Mouse (Mus musculus) liver, embryonic 11.5 days (tissue): ENCODE measurements around the gene Spata20. TPM values are rescaled to one million over a fixed set of nuclear protein-coding genes. Genes with fewer than 3 reads are reported as not detected.

Experiments
- ATAC-seq: fragments of 200-750 bp; cut with Nextera tagmentation; replicated peaks from 2 replicates; pipeline ENCODE4 v1.8.0; 2017; ENCODE audit warnings: moderate number of reproducible peaks, mild to moderate bottlenecking, moderate TSS enrichment, moderate library complexity; ENCODE audit not compliant: low FRiP score
- DNase-seq: peaks from one replicate; pipeline ENCODE4 v3.0.0-alpha.2; 2017; ENCODE audit warnings: low spot score
- H3K27ac ChIP-seq: fragments of 300-500 bp; sonication (generic); 2 replicates; pipeline ENCODE4 v1.5.1; 2014; ENCODE audit warnings: mild to moderate bottlenecking, low read depth, low read length, control low read depth
- H3K27me3 ChIP-seq: fragments of 300-500 bp; sonication (generic); replicated peaks from 2 replicates; pipeline ENCODE4 v1.6.1; 2014; ENCODE audit warnings: low read length, mixed read lengths; ENCODE audit not compliant: control insufficient read depth, insufficient read depth
- H3K36me3 ChIP-seq: fragments of 300-500 bp; sonication (generic); 2 replicates; pipeline ENCODE4 v1.6.1; 2014; ENCODE audit warnings: mild to moderate bottlenecking, low read length, moderate library complexity, mixed read lengths; ENCODE audit not compliant: control insufficient read depth, insufficient read depth
- H3K4me1 ChIP-seq: fragments of 300-500 bp; sonication (generic); replicated peaks from 2 replicates; pipeline ENCODE4 v1.6.1; 2014; ENCODE audit warnings: low read length, mixed read lengths; ENCODE audit not compliant: control insufficient read depth, insufficient read depth
- H3K4me2 ChIP-seq: fragments of 300-500 bp; sonication (generic); 2 replicates; pipeline ENCODE4 v1.6.1; 2014; ENCODE audit warnings: mild to moderate bottlenecking, control low read depth, moderate library complexity
- H3K4me3 ChIP-seq: fragments of 300-500 bp; sonication (generic); 2 replicates; pipeline ENCODE4 v1.5.1; 2014; ENCODE audit warnings: low read depth, low read length, control low read depth
- H3K9ac ChIP-seq: fragments of 300-500 bp; sonication (generic); 2 replicates; pipeline ENCODE4 v1.6.1; 2014; ENCODE audit warnings: low read depth, low read length, control low read depth
- H3K9me3 ChIP-seq: fragments of 300-500 bp; sonication (generic); 2 replicates; pipeline ENCODE4 v1.6.1; 2016; ENCODE audit warnings: low read length, inconsistent platforms, mixed read lengths; ENCODE audit not compliant: control insufficient read depth
- WGBS: fragments of 180-500 bp; shearing (Covaris S2); extraction: QIAGEN DNeasy Blood & Tissue Kit; methylation state at CpG from one replicate; pipeline ENCODE4 v1.1.7; 2014; 5-methylcytosine and 5-hydroxymethylcytosine counted together
- polyA plus RNA-seq: library from polyadenylated mRNA; unstranded; fragments of >200 nt; fragmentation: Nextera tagmentation; extraction: Ambion mirVana; gene quantifications from 2 replicates; pipeline ENCODE4 v1.2.1, GENCODE M21; 2014

The Spata20 gene
- not detected in 2 replicates for polyA plus RNA-seq

DNA sequence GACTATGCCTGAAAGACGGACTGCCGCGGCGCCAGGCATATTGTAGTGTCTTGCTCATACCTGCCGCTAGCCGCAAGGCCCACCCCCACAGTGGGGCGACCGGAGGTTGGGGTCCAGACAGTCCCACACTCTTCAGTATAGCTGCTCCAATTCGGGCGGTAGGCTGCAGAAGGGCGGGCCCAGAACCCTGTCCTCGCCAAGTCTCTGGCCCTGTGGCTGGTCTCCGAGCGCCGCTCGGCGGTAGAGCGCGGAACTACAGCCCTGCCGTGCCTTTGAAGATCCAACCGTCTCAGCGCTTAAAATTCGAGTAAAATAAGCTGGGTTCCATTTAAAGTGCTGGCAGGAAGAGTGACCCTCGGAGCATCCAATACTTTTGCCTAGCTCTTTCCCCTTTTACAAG, at the start of gene Spata20:
Gene Spata20 (minus strand): TSS at position 179 of the 400 bp plus-strand sequence.
- H3K9me3 ChIP-seq, result no peaks in the 10 kb centered on the region
- H3K4me3 ChIP-seq, result no peak within 1 kb of the TSS
- H3K27ac ChIP-seq, result no peak within 1 kb of the TSS
- peak within 1 kb of the TSS; percentile 18; the same call in 1 of the 2 replicates for H3K4me2 ChIP-seq
- no peaks in the 10 kb centered on the region for H3K4me1 ChIP-seq
- 4% methylated on average over 24 of the region's 24 CpGs for WGBS
- DNase-seq, result peak; percentile 79
- H3K36me3 ChIP-seq, result no peaks in the 10 kb centered on the region
- no peak within 1 kb of the TSS for H3K9ac ChIP-seq
- peaks cover 43% of the 10 kb centered on the region for H3K27me3 ChIP-seq
- peak; percentile 56; the same call in 1 of the 2 replicates for ATAC-seq

DNA sequence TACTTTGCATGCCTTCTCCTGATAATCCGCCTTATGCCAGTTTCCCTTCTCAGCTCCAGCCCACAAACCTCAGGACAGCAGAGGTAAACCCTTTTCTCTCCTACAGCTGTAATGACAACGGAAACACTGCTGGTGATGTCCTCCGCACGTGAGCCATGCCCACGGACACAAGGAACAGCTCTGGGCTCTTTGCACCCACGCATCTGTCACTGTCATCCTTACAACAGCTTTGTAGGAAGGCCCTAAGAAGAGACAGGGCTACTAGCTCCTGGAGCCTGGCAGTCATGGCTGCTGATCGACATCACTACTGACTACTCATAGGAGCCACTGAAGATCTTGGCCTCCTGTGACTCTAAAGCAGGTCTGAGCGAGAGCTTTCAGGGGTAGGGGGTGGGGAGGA, 47.2 kb upstream of the Spata20 start:
- Histone ChIP-seq H3K9me3 (no peaks in the 10 kb centered on the region), H3K4me2 (no peak overlapping the region), H3K4me3 (no peak overlapping the region), H3K27ac (no peak overlapping the region), H3K9ac (no peak overlapping the region), H3K36me3 (no peaks in the 10 kb centered on the region), H3K27me3 (no peaks in the 10 kb centered on the region), H3K4me1 (no peaks in the 10 kb centered on the region)
- ATAC-seq (no peak), DNase-seq (no peak)
- 69% methylated on average over 8 of the region's 8 CpGs for WGBS

DNA sequence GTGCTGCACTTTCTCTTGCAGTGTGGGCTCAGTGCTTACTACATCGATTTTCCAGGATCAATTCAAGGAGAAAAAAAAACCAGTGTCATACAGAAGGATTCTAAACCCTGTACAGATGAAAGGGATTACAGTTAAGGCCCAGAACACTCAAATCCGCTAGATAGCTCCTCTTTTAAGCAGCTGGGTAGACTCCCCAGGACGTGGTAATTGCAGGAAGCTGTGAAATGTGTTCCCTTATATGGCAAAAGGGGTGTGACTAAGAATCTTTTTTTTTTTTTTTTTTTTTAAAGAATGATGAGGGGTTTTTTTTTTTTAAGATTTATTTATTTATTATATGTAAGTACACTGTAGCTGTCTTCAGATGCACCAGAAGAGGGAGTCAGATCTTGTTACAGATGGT, 42.9 kb upstream of the Spata20 start:
- Histone ChIP-seq H3K27me3 (no peaks in the 10 kb centered on the region), H3K4me3 (no peak overlapping the region), H3K4me2 (no peak overlapping the region), H3K9me3 (no peaks in the 10 kb centered on the region), H3K36me3 (no peaks in the 10 kb centered on the region), H3K9ac (no peak overlapping the region), H3K27ac (no peak overlapping the region), H3K4me1 (no peaks in the 10 kb centered on the region)
- DNase-seq (no peak), ATAC-seq (no peak)
- WGBS, result 51% methylated on average over 3 of the region's 3 CpGs

DNA sequence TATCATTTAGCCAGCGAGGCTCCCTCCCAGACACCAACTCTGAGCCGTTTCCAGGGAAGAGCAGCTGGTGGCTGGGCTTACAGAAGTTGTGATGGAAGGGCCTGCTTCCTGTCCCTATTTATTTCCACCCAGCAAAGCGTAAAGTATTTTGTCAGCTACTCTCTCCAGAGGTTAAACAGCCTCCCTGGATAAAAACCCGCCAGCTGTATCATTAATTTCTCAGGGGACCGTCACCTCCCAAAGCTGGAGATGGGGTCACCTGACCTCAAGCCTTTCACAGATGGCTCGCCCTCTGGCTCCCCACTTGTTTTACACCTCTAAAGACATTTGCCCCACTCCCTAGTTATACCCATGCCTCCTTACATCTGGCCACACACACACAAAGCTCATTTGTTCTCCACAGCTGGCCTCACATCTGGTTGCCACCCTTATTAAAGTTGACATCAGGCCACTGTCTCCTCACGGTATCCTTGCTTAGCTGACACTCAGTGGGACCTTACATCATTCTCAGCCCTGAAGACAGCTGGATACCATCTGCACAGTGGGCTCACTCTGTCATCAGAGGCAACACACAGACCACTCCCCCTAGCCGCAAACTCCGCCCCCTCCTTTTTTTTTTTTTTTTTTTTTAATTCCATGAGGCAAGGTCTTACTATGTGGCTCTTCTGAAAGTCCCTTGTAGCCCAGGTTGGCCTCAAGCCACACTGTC, 40.3 kb upstream of the Spata20 start:
- H3K9ac ChIP-seq, result no peak overlapping the region
- H3K27me3 ChIP-seq, result no peaks in the 10 kb centered on the region
- no peak overlapping the region for H3K4me2 ChIP-seq
- H3K36me3 ChIP-seq, result no peaks in the 10 kb centered on the region
- 60% methylated on average over 9 of the region's 9 CpGs for WGBS
- no peaks in the 10 kb centered on the region for H3K9me3 ChIP-seq
- H3K4me1 ChIP-seq, result no peaks in the 10 kb centered on the region
- H3K4me3 ChIP-seq, result no peak overlapping the region
- DNase-seq (no peak), ATAC-seq (no peak; the same call in 1 of the 2 replicates)
- no peak overlapping the region for H3K27ac ChIP-seq

DNA sequence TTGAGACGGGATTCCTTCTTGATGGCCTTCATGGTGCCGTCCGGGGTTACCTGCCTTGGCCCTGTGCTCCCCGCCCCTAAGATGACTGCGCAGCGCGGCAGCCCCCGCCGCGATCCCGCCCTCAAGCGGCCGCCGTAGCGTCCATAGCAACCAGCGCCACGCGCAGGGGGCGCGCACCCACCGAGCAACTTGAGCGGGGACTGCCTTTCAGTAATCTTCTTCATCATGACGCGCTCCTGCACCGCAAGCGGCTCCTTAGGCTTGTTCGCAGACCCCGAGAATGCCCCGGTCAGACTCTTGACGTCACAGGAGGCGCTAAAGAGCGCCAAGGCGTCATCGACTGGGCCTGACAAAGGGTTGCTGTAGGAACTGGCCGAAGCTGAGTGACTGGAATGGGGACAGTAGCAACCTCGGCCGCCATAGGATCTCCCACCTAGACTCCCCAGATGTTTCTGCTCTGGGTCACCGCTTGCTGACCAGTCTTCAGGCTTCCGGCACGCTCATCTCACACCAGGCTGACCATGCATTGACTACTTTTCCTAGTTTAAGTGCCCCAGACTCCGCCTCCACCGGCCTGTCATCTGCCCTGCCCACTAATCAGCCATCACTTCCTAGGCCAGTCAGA, 35.4 kb upstream of the Spata20 start, which contains the start of gene Mycbpap:
Gene Mycbpap (minus strand): TSS at position 524 of the 625 bp plus-strand sequence.
- Histone ChIP-seq H3K4me1 (no peaks in the 10 kb centered on the region), H3K27me3 (no peaks in the 10 kb centered on the region), H3K27ac (no peak within 1 kb of the TSS), H3K36me3 (no peaks in the 10 kb centered on the region), H3K9me3 (no peaks in the 10 kb centered on the region), H3K9ac (peak within 1 kb of the TSS; percentile 37), H3K4me3 (peak within 1 kb of the TSS; percentile 61), H3K4me2 (peak within 1 kb of the TSS; percentile 85)
- ATAC-seq (peak; percentile 57), DNase-seq (peak; percentile 71)
- WGBS, result 1% methylated on average over 42 of the region's 42 CpGs

DNA sequence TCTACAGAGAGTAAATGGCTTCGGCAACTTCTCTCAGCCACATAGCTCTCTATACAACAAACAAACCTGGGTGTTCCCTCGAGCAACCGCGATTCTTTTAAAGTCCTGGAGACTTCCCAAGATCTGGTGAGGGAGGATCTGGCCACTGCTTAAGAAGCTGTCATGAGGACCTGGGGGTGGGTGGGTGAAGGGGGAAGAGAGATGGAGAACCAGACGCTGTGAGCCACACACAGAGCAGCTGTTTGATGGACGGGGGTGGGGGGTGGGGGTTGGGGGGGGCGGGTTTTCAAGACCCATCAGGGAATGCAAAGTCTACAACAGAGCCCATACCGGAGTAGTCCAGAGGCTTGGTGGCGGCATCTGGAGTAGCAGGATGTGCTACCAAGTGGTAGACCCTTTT, 27.5 kb upstream of the Spata20 start:
- H3K9me3 ChIP-seq, result no peaks in the 10 kb centered on the region
- DNase-seq, result no peak
- no peak overlapping the region for H3K27ac ChIP-seq
- no peaks in the 10 kb centered on the region for H3K4me1 ChIP-seq
- H3K36me3 ChIP-seq, result no peaks in the 10 kb centered on the region
- H3K4me3 ChIP-seq, result no peak overlapping the region
- no peak overlapping the region for H3K9ac ChIP-seq
- no peak overlapping the region for H3K4me2 ChIP-seq
- 59% methylated on average over 9 of the region's 9 CpGs for WGBS
- ATAC-seq, result no peak
- peaks cover 2% of the 10 kb centered on the region; the same call in 1 of the 2 replicates for H3K27me3 ChIP-seq

DNA sequence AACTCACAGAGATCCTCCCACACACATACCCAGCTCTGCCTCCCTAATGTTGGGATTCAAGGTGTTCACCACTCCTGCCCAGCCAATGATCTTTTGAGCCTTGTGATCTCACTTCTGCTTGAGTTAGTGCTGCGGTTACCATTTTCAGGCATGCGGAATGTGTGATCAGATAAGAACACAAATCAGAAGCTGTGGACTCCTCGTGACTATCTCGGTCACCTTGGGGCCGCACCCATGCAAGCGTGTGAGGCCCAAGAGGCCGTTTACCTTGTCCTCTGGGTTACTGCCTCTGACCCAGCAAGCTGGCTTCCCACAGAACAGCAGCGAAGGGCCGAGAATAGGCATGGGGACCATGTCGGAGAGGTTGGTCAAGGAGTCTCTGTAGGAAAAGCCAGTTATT, 23.0 kb upstream of the Spata20 start:
- Histone ChIP-seq H3K27ac (no peak overlapping the region), H3K36me3 (no peaks in the 10 kb centered on the region), H3K9me3 (no peaks in the 10 kb centered on the region), H3K27me3 (peaks cover 22% of the 10 kb centered on the region), H3K4me3 (no peak overlapping the region), H3K4me2 (no peak overlapping the region), H3K9ac (no peak overlapping the region), H3K4me1 (no peaks in the 10 kb centered on the region)
- DNase-seq (no peak), ATAC-seq (no peak)
- WGBS, result 71% methylated on average over 10 of the region's 10 CpGs

DNA sequence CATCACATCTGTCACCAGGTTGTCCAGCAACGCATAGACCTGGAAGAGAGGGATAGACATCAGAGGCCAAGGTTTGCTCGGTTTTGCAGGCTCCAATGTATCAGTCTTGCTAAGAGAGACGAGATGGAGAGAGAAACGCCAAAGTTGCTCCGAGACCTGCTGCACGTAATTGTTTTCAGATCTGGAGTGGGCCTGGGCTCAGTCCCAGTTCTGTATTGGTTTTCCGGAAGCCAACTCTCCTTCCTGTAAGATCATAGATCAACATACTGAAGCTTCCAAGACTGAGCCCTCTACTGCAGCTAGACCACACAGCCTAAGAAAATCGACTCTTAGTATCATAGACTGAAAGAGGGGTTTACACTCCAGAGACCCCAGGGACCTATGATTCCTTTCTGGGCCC, 15.5 kb upstream of the Spata20 start:
- H3K36me3 ChIP-seq, result no peaks in the 10 kb centered on the region
- H3K27me3 ChIP-seq, result peaks cover 67% of the 10 kb centered on the region

More for the DNA sequence above, 15.5 kb upstream of the Spata20 start:
- Histone ChIP-seq H3K9me3 (no peaks in the 10 kb centered on the region), H3K4me3 (no peak overlapping the region), H3K4me1 (no peaks in the 10 kb centered on the region; the same call in 1 of the 2 replicates), H3K4me2 (no peak overlapping the region), H3K27ac (no peak overlapping the region), H3K9ac (no peak overlapping the region)
- DNase-seq (no peak), ATAC-seq (no peak)
- 85% methylated on average over 8 of the region's 8 CpGs for WGBS
